Mouse (Mus musculus) MEL-GATA-1-ER (cell line): ENCODE results near the gene Unc45b.

ENCODE experiments used
- DNase-seq: peaks from one replicate; pipeline ENCODE4 v3.0.0-alpha.2; 2012; ENCODE audit warnings: low read depth; ENCODE audit errors: extremely low read depth

Unc45b gene

GRCm38 (mm10) chr11:82991469-82992166 lies 81.3 kb downstream of the Unc45b start, which contains the start of gene Slfn9:
Gene Slfn9, minus strand, starts transcription at chr11:82991830.
- no peak for DNase-seq
